Mouse (Mus musculus) adrenal gland, postnatal 10 days (tissue): ENCODE measurements around the gene Slc22a7. TPM values are rescaled to one million over a fixed set of nuclear protein-coding genes. Genes with fewer than 3 reads are reported as not detected.

Experiments used
- DNase-seq: peaks from one replicate; pipeline ENCODE4 v3.0.0; 2021; ENCODE audit warnings: mixed read lengths
- total RNA-seq, 2 experiments: library from RNA; stranded (reverse); gene quantifications; 2 replicates each; pipeline ENCODE4 v1.2.3; 2021

The Slc22a7 gene
- total RNA-seq, 2 experiments from 2014 or later = 5.4 to 14.6 TPM

DNA sequence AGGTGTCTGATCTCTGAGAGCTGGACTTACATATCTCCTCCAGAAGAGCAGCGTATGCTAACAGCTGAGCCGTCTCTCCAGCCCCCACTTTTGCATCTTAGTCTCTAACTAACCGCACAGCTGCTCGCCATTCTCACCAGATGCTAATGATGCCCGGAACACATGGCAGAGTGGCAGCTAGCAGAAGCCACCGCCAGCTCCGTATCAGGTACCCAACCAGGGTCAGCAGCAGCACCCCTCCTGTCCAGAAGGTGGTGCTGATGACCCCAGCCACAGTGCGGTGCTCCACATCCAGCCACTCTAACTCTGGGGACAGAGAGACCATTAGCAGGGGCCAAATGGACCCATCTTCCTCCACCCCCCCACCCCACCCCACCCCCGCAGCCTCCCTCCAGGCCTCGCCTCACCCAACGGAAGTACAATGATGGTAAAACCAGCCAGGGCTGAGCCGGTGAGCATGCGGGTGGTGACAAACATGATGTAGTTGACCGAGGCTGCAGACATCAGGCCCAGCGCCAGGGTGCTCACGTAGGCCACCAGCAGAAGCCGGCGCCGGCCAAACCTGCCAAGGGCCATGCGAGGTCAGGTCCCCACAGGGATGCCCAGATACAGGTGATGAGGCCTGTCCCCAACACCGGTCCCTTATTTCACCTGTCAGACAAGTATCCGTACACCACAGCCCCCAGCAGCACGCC, 1.4 kb downstream of the Slc22a7 start:
- DNase-seq = peak; percentile 49

- DNase-seq = peak; percentile 65
Measured at GRCm38 (mm10) chr17:46433627-46434026, 4.6 kb downstream of the Slc22a7 start.

GRCm38 (mm10) chr17:46428761-46429414, 9.4 kb downstream of the Slc22a7 start, which contains the start of gene Crip3:
Gene Crip3, plus strand, starts transcription at chr17:46428926.
- peak; percentile 57 for DNase-seq

DNA sequence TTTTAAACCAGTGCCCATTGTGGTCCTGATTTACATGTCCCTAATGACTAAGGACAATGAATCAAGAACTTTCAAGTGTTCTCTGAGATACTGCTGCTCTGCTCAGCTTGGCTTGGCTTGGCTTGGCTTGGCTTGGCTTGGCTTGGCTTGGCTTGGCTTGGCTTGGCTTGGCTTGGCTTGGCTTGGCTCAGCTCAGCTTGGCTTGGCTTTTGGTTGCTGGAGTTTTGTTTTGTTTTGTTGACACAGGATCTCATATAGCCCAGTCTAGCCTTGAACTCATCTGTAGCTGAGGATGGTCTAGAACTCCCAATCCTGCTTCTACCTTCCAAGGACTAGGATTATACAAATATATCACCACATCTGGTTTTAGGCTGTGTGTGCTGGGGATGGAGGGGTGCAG, 11.8 kb downstream of the Slc22a7 start:
- DNase-seq = peak; percentile 31

DNA sequence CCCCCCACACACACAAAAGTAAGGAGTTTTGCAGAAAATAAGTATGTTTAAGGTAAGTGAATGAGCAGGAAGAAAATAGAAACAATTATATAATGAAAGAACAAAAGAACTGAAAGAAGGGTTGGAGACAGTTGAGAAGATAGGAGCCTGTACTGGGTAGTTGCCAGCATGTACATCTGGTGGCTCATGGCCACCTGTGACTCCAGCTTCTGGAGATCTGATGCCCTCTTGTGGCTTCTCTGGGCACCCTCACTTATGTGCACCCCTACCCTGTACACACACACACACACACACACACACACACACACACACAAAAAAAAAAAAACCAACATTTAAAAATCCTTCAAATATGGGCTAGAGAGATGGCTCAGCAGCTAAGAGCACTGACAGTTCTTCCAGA, 18.5 kb downstream of the Slc22a7 start:
- no peak for DNase-seq

DNA sequence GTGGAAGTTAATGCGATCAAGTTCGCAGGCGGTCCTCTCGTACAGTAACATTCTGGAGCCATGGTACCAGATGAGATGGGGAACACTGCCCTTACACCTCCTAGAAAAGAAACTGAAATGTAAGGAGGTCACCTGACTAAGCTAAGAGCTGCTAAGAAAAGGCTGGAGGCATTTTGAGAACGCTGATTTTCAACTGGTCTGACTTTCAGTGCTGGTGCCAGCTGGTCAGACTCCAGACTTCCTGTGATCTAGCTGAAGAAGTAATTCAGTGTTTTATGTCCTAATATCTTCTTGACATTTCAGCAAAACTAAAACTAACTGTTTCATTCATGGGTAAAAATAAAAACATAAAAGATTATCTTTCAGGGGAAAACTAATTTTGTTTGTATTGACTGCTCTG, 19.6 kb downstream of the Slc22a7 start:
- DNase-seq = peak; percentile 33

DNA sequence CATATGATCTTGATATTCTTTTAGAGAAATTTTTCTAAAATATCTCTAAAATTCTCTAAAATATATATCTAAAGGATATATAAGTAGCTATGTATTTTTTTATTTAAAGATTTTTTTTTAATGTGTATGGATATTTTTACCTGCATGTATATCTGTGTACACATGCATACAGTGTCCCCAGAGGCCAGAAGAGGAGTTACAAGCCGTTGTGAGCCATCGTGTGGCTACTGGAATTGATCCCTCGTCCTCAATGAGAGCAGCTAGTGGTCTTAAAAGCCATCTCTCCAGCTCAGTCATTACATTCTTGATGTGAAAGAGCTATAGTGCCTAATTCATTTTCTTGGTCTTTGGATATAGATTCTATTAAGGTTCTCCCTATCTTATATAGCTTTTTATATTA, 29.8 kb downstream of the Slc22a7 start:
- no peak for DNase-seq

GRCm38 (mm10) chr17:46394631-46395030, 43.6 kb downstream of the Slc22a7 start:
- DNase-seq = no peak

DNA sequence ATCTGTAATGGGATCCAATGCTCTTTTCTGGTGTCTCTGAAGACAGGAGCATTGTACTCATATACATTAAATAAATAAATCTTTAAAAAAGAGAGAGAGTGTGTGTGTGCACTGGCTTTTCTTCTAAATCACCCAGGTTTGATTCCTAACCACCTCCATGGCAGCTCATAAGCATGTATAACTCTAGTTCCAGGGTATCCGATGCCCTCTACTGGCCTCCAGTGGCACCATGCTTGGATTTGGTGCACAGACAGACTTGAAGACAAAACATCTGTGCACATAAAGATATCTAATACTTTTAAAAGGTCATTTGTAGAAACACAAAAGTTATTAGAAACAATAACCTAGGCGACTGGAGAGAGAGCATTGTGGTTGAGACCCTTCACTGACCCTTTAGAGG, 45.2 kb downstream of the Slc22a7 start:
- peak; percentile 38 for DNase-seq

DNA sequence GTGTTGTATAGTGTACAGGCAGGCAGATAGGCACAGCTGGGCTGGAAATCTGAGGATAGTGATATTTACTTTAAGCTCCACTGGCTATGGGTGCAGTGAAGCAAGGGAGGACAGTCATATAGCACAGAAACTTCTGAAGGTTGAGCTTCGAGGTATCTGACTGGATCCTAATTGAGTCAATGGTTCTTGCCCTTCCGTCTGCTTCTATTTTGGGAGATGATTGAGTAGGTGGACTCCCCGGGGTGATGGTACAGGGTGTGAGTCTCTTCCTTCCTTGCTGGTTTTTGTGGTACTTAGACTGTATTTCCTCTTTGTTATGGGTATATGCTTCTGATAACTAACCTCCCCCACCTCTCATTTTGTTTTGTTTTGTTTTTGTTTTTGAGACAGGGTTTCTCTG, 50.1 kb downstream of the Slc22a7 start:
- DNase-seq = no peak

DNA sequence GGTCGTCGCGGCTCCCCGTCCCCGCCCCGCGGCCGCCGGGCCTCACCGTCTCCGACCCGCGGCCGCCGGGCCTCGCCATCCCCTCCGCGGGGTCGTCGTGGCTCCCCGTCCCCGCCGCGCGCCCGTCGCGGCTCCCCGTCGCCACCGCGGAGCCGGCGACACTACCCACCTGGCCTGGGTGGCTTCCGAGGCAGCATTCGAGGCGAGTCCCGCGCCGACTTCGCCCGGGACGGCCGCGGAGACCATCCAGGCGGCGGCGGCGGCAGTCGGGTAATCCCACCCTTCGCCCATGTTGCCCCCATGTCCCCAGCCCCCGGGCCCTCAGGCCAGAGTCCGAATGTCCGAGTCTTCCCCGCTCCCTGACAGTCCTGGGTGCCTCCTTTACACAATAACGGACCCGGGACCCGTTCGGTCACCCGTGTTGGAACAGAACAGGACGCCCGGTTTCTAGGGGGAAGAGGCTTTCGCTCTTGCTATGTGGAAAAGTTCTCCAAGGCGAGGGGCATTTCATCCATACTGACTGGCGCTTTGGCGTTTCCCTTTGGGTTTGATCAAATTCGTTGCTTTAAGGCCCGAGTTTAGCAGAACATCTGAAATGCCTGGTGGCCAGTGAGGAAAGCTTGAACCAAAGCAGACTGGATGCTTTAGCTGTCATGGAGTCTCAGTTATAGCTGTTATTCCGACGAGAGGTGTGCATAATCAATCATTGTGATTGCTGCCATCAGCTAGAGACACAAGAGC, 54.0 kb downstream of the Slc22a7 start:
- DNase-seq = peak; percentile 53

DNA sequence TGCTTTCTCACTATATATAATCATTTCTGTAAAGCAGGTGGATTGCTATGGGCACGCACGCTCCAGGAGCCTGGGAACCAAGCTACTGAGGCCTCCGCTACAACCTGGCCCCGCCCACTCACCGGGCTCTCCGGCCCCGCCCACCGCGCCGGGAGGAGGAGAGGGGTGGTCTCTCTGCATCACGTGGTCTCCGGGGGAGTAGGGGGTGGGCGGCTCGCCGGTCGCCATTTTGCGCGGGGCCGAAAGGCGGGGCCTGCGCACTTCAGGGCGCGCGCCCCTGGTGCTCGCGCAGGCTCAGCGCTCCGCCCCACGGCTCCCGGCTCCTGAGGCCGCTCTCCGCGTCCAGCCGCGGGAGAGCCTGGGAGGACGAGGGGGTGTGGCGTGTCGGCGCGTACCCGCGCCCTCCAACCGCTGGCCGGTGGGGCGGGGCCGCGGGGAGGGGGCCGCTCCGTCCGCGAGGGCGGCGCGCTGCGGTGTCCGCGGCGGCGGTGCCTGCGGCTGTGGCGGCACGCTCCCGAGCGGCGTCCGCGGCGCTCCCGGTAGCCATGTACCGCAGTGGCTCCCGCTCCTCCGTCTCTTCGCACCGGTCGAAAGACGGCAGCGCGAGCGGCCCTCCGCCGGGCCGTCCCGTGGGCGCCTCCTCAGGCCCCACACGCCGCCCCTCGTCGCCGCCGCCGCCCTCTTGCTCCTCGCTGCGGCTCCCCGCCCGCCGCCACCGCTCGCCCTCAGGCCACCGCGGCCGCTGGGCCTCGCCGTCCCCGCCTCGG, 54.8 kb downstream of the Slc22a7 start, which contains the start of gene Zfp318:
Zfp318 (plus strand) TSS at position 438 of the 767 bp plus-strand sequence.
- DNase-seq = peak; percentile 99

Other genes starting within 250 kb of the Slc22a7 start
- 10 to 100 TPM; 25.5 to 31.4 TPM for gene Polh, start 235.8 kb downstream of the Slc22a7 start, total RNA-seq
- 10 to 100 TPM; 43.6 to 48.5 TPM for gene Xpo5, start 235.7 kb downstream of the Slc22a7 start, total RNA-seq
- gene Polr1c, start 190.4 kb downstream of the Slc22a7 start, total RNA-seq = 10 to 100 TPM; 68.3 to 72.3 TPM
- gene Yipf3, start 190.4 kb downstream of the Slc22a7 start, total RNA-seq = 100 to 1,000 TPM; 105 to 121 TPM
- 1 to 10 TPM; 3.4 to 3.8 TPM for gene Lrrc73, start 184.9 kb downstream of the Slc22a7 start, total RNA-seq
- gene Tjap1, start 155.4 kb downstream of the Slc22a7 start, total RNA-seq = 10 to 100 TPM; 42.0 to 52.6 TPM
- 1 to 10 TPM in 1 of 2 experiments, under 1 TPM in 1; 0.78 to 1.3 TPM for gene Dlk2, start 141.0 kb downstream of the Slc22a7 start, total RNA-seq
- 10 to 100 TPM in 1 of 2 experiments, 1 to 10 TPM in 1; 8.2 to 14.2 TPM for gene Abcc10, start 110.1 kb downstream of the Slc22a7 start, total RNA-seq
- 10 to 100 TPM; 24.6 to 30.7 TPM for gene Zfp318, start 54.7 kb downstream of the Slc22a7 start, total RNA-seq
- gene Crip3, start 9.5 kb downstream of the Slc22a7 start, total RNA-seq = under 1 TPM; 0.39 to 1.00 TPM
- 1 to 10 TPM; 1.2 to 2.2 TPM for gene Ttbk1, start 49.2 kb upstream of the Slc22a7 start, total RNA-seq
- gene Dnph1, start 58.3 kb upstream of the Slc22a7 start, total RNA-seq = 1 to 10 TPM; 5.7 to 6.1 TPM
- gene Cul9, start 107.9 kb upstream of the Slc22a7 start, total RNA-seq = 10 to 100 TPM; 14.3 to 22.9 TPM
- gene Srf, start 117.7 kb upstream of the Slc22a7 start, total RNA-seq = 10 to 100 TPM; 33.6 to 37.6 TPM
- gene Ptk7, start 191.0 kb upstream of the Slc22a7 start, total RNA-seq = 10 to 100 TPM; 19.6 to 21.4 TPM
- 10 to 100 TPM; 31.9 to 34.9 TPM for gene Klc4, start 207.6 kb upstream of the Slc22a7 start, total RNA-seq
- 100 to 1,000 TPM; 142 to 147 TPM for gene Mrpl2, start 207.8 kb upstream of the Slc22a7 start, total RNA-seq
- 10 to 100 TPM; 48.5 to 61.7 TPM for gene Cul7, start 211.9 kb upstream of the Slc22a7 start, total RNA-seq
- 10 to 100 TPM; 24.0 to 27.1 TPM for gene Rrp36, start 235.9 kb upstream of the Slc22a7 start, total RNA-seq
- 10 to 100 TPM; 88.1 to 90.3 TPM for gene Mea1, start 240.3 kb upstream of the Slc22a7 start, total RNA-seq
- gene Klhdc3, start 242.5 kb upstream of the Slc22a7 start, total RNA-seq = 100 to 1,000 TPM in 1 of 2 experiments, 10 to 100 TPM in 1; 97.0 to 110 TPM